Mouse (Mus musculus) forebrain, embryonic 12.5 days (tissue): ENCODE measurements at regions not wholly inside any gene's neighbourhood (a gene's known extent, or its start where the extent isn't known, plus 50 kb on each side); places are given as distances from the start of the nearest gene placed in this dataset.
A peak's percentile ranks its signal among the peaks of the same experiment; 100 is the strongest.

Experiments
- ATAC-seq: fragments of 200-750 bp; cut with Nextera tagmentation; 2 replicates; pipeline ENCODE4 v1.8.0; 2017; ENCODE audit warnings: moderate TSS enrichment; ENCODE audit not compliant: low FRiP score
- H3K27ac ChIP-seq: fragments of 300-500 bp; sonication (generic); 2 replicates; pipeline ENCODE4 v1.5.1; 2016; ENCODE audit warnings: mild to moderate bottlenecking
- H3K27me3 ChIP-seq: fragments of 300-500 bp; sonication (generic); 2 replicates; pipeline ENCODE4 v1.6.1; 2016; ENCODE audit warnings: mild to moderate bottlenecking
- H3K36me3 ChIP-seq: fragments of 300-500 bp; sonication (generic); replicated peaks from 2 replicates; pipeline ENCODE4 v1.6.1; 2016; ENCODE audit warnings: mild to moderate bottlenecking
- H3K4me1 ChIP-seq: fragments of 300-500 bp; sonication (generic); 2 replicates; pipeline ENCODE4 v1.6.1; 2016
- H3K4me2 ChIP-seq: fragments of 300-500 bp; sonication (generic); 2 replicates; pipeline ENCODE4 v1.6.1; 2016; ENCODE audit warnings: mild to moderate bottlenecking, moderate library complexity
- H3K4me3 ChIP-seq: fragments of 300-500 bp; sonication (generic); replicated peaks from 2 replicates; pipeline ENCODE4 v1.5.1; 2016; ENCODE audit warnings: mild to moderate bottlenecking
- H3K9ac ChIP-seq: fragments of 300-500 bp; sonication (generic); 2 replicates; pipeline ENCODE4 v1.6.1; 2016; ENCODE audit warnings: mild to moderate bottlenecking
- H3K9me3 ChIP-seq: fragments of 300-500 bp; sonication (generic); 2 replicates; pipeline ENCODE4 v1.6.1; 2016
- WGBS: fragments of 180-500 bp; shearing (Covaris S2); methylation state at CpG from one replicate; pipeline ENCODE4 v1.1.7; 2016; 5-methylcytosine and 5-hydroxymethylcytosine counted together

- Histone ChIP-seq H3K9ac (no peak overlapping the region), H3K27me3 (no peaks in the 10 kb centered on the region), H3K4me1 (no peaks in the 10 kb centered on the region), H3K36me3 (no peaks in the 10 kb centered on the region), H3K9me3 (no peaks in the 10 kb centered on the region), H3K4me3 (no peak overlapping the region), H3K4me2 (no peak overlapping the region), H3K27ac (no peak overlapping the region)
- no peak for ATAC-seq
Observed at GRCm38 (mm10) chr12:48929035-48929434, 453.4 kb upstream of the Foxg1 start.

GRCm38 (mm10) chr12:48946505-48946904 lies 436.0 kb upstream of the Foxg1 start:
- Histone ChIP-seq H3K9me3 (no peaks in the 10 kb centered on the region), H3K36me3 (no peaks in the 10 kb centered on the region), H3K27me3 (no peaks in the 10 kb centered on the region), H3K27ac (no peak overlapping the region), H3K4me3 (no peak overlapping the region), H3K4me1 (no peaks in the 10 kb centered on the region), H3K9ac (no peak overlapping the region), H3K4me2 (no peak overlapping the region)
- ATAC-seq, result no peak

GRCm38 (mm10) chr12:48959289-48960005 lies 423.0 kb upstream of the Foxg1 start:
- Histone ChIP-seq H3K27me3 (no peaks in the 10 kb centered on the region), H3K9me3 (no peaks in the 10 kb centered on the region), H3K4me3 (no peak overlapping the region), H3K27ac (no peak overlapping the region), H3K4me2 (no peak overlapping the region), H3K36me3 (no peaks in the 10 kb centered on the region), H3K9ac (no peak overlapping the region), H3K4me1 (peaks cover 3% of the 10 kb centered on the region; the same call in 1 of the 2 replicates)
- ATAC-seq, result peak; percentile 89
- 28% methylated on average over 6 of the region's 6 CpGs for WGBS

- Histone ChIP-seq H3K36me3 (no peaks in the 10 kb centered on the region), H3K4me3 (no peak overlapping the region), H3K9me3 (no peaks in the 10 kb centered on the region), H3K27ac (no peak overlapping the region), H3K27me3 (no peaks in the 10 kb centered on the region), H3K9ac (no peak overlapping the region), H3K4me1 (peaks cover 3% of the 10 kb centered on the region; the same call in 1 of the 2 replicates), H3K4me2 (no peak overlapping the region)
- WGBS, result 67% methylated on average over 4 of the region's 4 CpGs
- no peak for ATAC-seq
Observed at GRCm38 (mm10) chr12:48960056-48960455, 422.4 kb upstream of the Foxg1 start.

GRCm38 (mm10) chr12:48963451-48963850 lies 419.0 kb upstream of the Foxg1 start:
- no peaks in the 10 kb centered on the region for H3K36me3 ChIP-seq
- ATAC-seq, result no peak
- H3K9me3 ChIP-seq, result no peaks in the 10 kb centered on the region
- peaks cover 3% of the 10 kb centered on the region; the same call in 1 of the 2 replicates for H3K4me1 ChIP-seq
- WGBS, result 92% methylated on average over 3 of the region's 3 CpGs
- no peaks in the 10 kb centered on the region for H3K27me3 ChIP-seq
- H3K4me3 ChIP-seq, result no peak overlapping the region
- no peak overlapping the region for H3K27ac ChIP-seq
- no peak overlapping the region for H3K4me2 ChIP-seq
- no peak overlapping the region for H3K9ac ChIP-seq
